Mouse (Mus musculus) ES-Bruce4 (cell line): ENCODE data around the gene D1Ertd622e.

ENCODE experiments used
- CTCF ChIP-seq: IDR thresholded peaks from one replicate; pipeline ENCODE4 v1.8.1; 2011; ENCODE audit warnings: low read depth, low read length
- EP300 ChIP-seq: IDR thresholded peaks from 2 replicates; pipeline ENCODE4 v1.6.1; 2011; ENCODE audit warnings: low read depth, low read length; ENCODE audit not compliant: insufficient read depth
- POLR2A ChIP-seq: IDR thresholded peaks from one replicate; pipeline ENCODE4 v1.8.1; 2011; ENCODE audit warnings: low read length; ENCODE audit not compliant: insufficient read depth

DNA sequence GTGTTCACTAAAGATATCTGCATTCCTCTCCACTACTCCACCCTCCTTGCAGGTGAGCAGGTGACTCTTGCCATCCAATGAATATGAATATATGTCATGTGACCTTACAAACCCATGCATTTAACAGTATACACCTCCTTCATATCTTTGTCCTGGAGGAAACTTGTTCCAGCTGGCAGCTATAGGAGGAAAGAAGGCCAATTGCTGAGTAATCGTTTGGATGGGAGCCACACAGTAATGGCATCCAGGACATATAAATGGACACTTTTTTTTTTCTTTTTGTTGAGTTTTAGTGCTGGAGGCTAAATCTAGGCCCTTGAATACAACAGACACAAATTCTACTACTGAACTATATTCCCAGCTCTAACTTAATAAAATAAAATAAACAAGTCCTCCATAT, 97.2 kb downstream of the D1Ertd622e start:
- TF ChIP-seq CTCF (no peak), POLR2A (no peak), EP300 (no peak)
